Mouse (Mus musculus) heart, embryonic 16.5 days (tissue): ENCODE results near the gene Capn1. TPM values are rescaled to one million over a fixed set of nuclear protein-coding genes. Genes with fewer than 3 reads are reported as not detected.

ENCODE experiments used
- ATAC-seq: fragments of 200-750 bp; cut with Nextera tagmentation; replicated peaks from 2 replicates; pipeline ENCODE4 v1.8.0; 2017; ENCODE audit warnings: moderate number of reproducible peaks; ENCODE audit not compliant: insufficient read depth, low FRiP score; ENCODE audit errors: extremely low read depth
- H3K27ac ChIP-seq: fragments of 300-500 bp; sonication (generic); 2 replicates; pipeline ENCODE4 v1.5.1; 2014; ENCODE audit warnings: mild to moderate bottlenecking, low read length, control low read depth, moderate library complexity
- H3K27me3 ChIP-seq: fragments of 300-500 bp; sonication (generic); 2 replicates; pipeline ENCODE4 v1.6.1; 2014; ENCODE audit warnings: low read length, mixed read lengths; ENCODE audit not compliant: control insufficient read depth, insufficient read depth
- H3K36me3 ChIP-seq: fragments of 300-500 bp; sonication (generic); 2 replicates; pipeline ENCODE4 v1.6.1; 2014; ENCODE audit not compliant: control insufficient read depth, insufficient read depth
- H3K4me1 ChIP-seq: fragments of 300-500 bp; sonication (generic); 2 replicates; pipeline ENCODE4 v1.6.1; 2014; ENCODE audit warnings: low read length, mixed read lengths; ENCODE audit not compliant: control insufficient read depth, insufficient read depth
- H3K4me2 ChIP-seq: fragments of 300-500 bp; sonication (generic); 2 replicates; pipeline ENCODE4 v1.6.1; 2014; ENCODE audit warnings: low read depth, mild to moderate bottlenecking, control low read depth, low read length
- H3K4me3 ChIP-seq: fragments of 300-500 bp; sonication (generic); 2 replicates; pipeline ENCODE4 v1.5.1; 2014; ENCODE audit warnings: mild to moderate bottlenecking, control low read depth, low read length
- H3K9ac ChIP-seq: fragments of 300-500 bp; sonication (generic); 2 replicates; pipeline ENCODE4 v1.6.1; 2014; ENCODE audit warnings: low read length, control low read depth
- H3K9me3 ChIP-seq: fragments of 300-500 bp; sonication (generic); replicated peaks from 2 replicates; pipeline ENCODE4 v1.6.1; 2016; ENCODE audit warnings: low read length; ENCODE audit not compliant: control insufficient read depth
- WGBS: fragments of 180-500 bp; shearing (Covaris S2); extraction: QIAGEN DNeasy Blood & Tissue Kit; methylation state at CpG from one replicate; pipeline ENCODE4 v1.1.7; 2014; 5-methylcytosine and 5-hydroxymethylcytosine counted together
- polyA plus RNA-seq: library from polyadenylated mRNA; unstranded; fragments of >200 nt; fragmentation: Nextera tagmentation; extraction: Ambion mirVana; gene quantifications from 2 replicates; pipeline ENCODE4 v1.2.1, GENCODE M21; 2015

Gene Capn1
- polyA plus RNA-seq, 1 experiment from 2014 or later: 10.0 TPM

- Histone ChIP-seq H3K27me3 (no peaks in the 10 kb centered on the region), H3K36me3 (no peaks in the 10 kb centered on the region), H3K4me1 (peaks cover 2% of the 10 kb centered on the region; the same call in 1 of the 2 replicates), H3K9ac (no peak overlapping the region), H3K9me3 (no peaks in the 10 kb centered on the region), H3K4me3 (no peak overlapping the region), H3K27ac (no peak overlapping the region), H3K4me2 (no peak overlapping the region)
- WGBS: 72% methylated on average over 7 of the region's 7 CpGs
- ATAC-seq: no peak
These were observed 8.2 kb upstream of the Capn1 start for GRCm38 (mm10) chr19:6023930-6024329.

DNA sequence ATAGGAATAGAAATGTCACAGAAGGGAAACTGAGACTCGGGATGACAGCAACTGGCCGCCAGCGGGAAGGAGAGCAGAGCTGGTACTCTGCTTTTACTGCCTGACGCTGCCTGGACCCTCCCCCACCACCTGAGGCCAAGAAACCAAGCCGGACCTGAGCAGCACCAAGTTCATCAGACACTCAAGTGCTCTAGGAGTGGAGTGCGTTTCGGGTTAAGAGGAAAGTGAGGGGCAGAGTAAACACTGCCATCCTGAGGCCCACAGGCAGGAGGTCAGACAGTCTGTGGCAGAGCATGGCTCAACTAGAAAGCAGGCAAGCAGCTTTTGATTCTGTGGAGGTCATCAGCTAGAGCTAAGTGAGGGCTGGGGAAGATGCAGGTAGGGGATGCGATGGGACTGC, 7.4 kb upstream of the Capn1 start:
- no peaks in the 10 kb centered on the region for H3K27me3 ChIP-seq
- H3K4me3 ChIP-seq: no peak overlapping the region
- peaks cover 2% of the 10 kb centered on the region; the same call in 1 of the 2 replicates for H3K4me1 ChIP-seq
- WGBS: 50% methylated on average over 8 of the region's 8 CpGs
- no peak overlapping the region for H3K27ac ChIP-seq
- H3K9me3 ChIP-seq: no peaks in the 10 kb centered on the region
- ATAC-seq: no peak
- H3K36me3 ChIP-seq: no peaks in the 10 kb centered on the region
- H3K4me2 ChIP-seq: no peak overlapping the region
- no peak overlapping the region for H3K9ac ChIP-seq

DNA sequence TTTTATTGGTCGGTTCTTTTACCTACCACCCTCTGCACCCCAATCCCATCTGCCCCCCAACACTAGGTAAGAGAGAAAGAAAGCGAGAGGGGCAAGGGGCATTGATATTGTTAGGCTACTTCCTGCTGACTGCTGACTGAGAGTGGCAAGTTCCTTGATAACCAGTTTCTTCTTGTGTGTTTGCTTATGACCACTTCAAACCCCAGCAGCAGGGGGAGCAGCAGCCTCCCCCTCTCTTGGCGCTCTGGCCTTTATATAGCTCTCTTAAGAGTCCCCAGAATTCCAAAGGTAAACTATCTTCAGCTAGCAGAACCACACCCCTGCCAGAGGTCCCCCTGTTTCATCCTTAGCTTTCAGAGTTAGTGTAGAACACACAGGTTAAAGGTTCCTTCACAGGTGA, 4.6 kb upstream of the Capn1 start:
- H3K27ac ChIP-seq: no peak overlapping the region
- H3K27me3 ChIP-seq: no peaks in the 10 kb centered on the region
- H3K4me1 ChIP-seq: peaks cover 7% of the 10 kb centered on the region; the same call in 1 of the 2 replicates
- no peak overlapping the region for H3K4me2 ChIP-seq
- H3K4me3 ChIP-seq: no peak overlapping the region
- no peaks in the 10 kb centered on the region for H3K9me3 ChIP-seq
- no peaks in the 10 kb centered on the region for H3K36me3 ChIP-seq
- no peak for ATAC-seq
- H3K9ac ChIP-seq: no peak overlapping the region
- whole genome bisulfite sequencing: 38% methylated on average over 3 of the region's 3 CpGs

- ATAC-seq: no peak
- Histone ChIP-seq H3K27ac (no peak overlapping the region), H3K4me2 (no peak overlapping the region), H3K4me3 (no peak overlapping the region), H3K27me3 (no peaks in the 10 kb centered on the region), H3K9me3 (no peaks in the 10 kb centered on the region), H3K36me3 (no peaks in the 10 kb centered on the region), H3K4me1 (peaks cover 12% of the 10 kb centered on the region; the same call in 1 of the 2 replicates), H3K9ac (no peak overlapping the region)
- 31% methylated on average over 15 of the region's 15 CpGs for WGBS
These were observed 2.7 kb upstream of the Capn1 start for GRCm38 (mm10) chr19:6018142-6019089.

DNA sequence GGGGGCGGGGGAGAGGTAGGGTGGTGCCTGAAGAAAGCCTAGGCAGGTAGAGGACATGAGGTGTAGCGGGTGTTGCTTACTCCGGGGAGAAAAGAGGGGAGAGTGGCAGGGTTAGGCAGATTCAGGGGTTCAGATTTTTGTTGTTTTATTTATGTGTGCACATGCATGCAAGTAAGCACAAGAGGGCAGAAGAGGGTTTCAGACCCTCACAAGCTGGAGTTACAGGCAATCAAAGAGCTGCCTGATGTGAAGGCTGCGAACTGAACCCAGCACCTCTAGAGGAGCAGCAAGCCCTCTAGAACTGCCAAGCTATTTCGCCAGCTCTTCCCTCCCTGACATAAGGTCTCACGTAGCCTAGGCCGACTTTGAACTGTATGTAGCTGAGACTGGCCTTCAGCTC, 835 bp upstream of the Capn1 start:
- H3K9ac ChIP-seq: no peak overlapping the region
- 47% methylated on average over 7 of the region's 7 CpGs for WGBS
- ATAC-seq: no peak
- H3K36me3 ChIP-seq: no peaks in the 10 kb centered on the region
- no peaks in the 10 kb centered on the region for H3K27me3 ChIP-seq
- peaks cover 12% of the 10 kb centered on the region; the same call in 1 of the 2 replicates for H3K4me1 ChIP-seq
- no peak overlapping the region for H3K27ac ChIP-seq
- H3K4me3 ChIP-seq: no peak overlapping the region
- H3K4me2 ChIP-seq: no peak overlapping the region
- H3K9me3 ChIP-seq: no peaks in the 10 kb centered on the region

DNA sequence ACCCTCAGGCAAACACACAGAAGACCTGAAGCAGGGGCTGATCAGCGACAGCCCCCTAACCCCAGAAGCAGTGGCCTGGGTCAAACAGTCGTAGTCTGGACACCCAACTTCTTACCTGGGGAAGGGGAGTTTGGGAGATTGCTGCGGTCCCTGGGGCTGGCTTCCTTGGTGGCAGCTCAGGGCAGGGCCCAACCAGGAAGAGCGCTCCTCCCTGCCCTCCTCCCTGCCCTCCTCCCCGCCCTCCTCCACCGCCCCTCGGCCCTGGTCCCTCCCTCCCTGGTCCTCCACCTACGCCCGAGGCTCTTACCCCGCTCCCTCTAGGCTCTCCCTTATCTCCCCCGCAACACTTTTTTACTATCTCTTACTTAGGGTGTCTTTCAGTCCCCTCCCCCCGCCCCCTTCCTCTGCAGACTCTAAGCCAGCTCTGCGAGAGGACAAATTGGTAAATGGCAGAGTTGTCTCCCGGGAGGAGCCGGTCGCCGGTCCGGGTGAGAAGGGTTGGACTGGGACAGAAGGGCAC, 646 bp downstream of the Capn1 start:
- WGBS: 4% methylated on average over 13 of the region's 18 CpGs
- H3K9ac ChIP-seq: peak overlapping the region; percentile 74
- ATAC-seq: peak; percentile 79
- H3K4me2 ChIP-seq: peak overlapping the region; percentile 84
- H3K36me3 ChIP-seq: no peaks in the 10 kb centered on the region
- no peaks in the 10 kb centered on the region for H3K27me3 ChIP-seq
- peaks cover 10% of the 10 kb centered on the region; the same call in 1 of the 2 replicates for H3K4me1 ChIP-seq
- H3K4me3 ChIP-seq: peak overlapping the region; percentile 63
- peak overlapping the region; percentile 73 for H3K27ac ChIP-seq
- no peaks in the 10 kb centered on the region for H3K9me3 ChIP-seq

GRCm38 (mm10) chr19:6013691-6014090, 2.0 kb downstream of the Capn1 start:
- Histone ChIP-seq H3K4me2 (no peak overlapping the region), H3K27me3 (no peaks in the 10 kb centered on the region), H3K4me1 (peaks cover 10% of the 10 kb centered on the region; the same call in 1 of the 2 replicates), H3K9me3 (no peaks in the 10 kb centered on the region), H3K36me3 (no peaks in the 10 kb centered on the region), H3K27ac (no peak overlapping the region), H3K9ac (no peak overlapping the region), H3K4me3 (no peak overlapping the region)
- ATAC-seq: no peak
- 91% methylated on average over 10 of the region's 10 CpGs for WGBS

- Histone ChIP-seq H3K9me3 (no peaks in the 10 kb centered on the region), H3K9ac (no peak overlapping the region), H3K4me2 (no peak overlapping the region), H3K27me3 (no peaks in the 10 kb centered on the region), H3K4me3 (no peak overlapping the region), H3K36me3 (peaks cover 3% of the 10 kb centered on the region), H3K4me1 (no peaks in the 10 kb centered on the region; the same call in 1 of the 2 replicates), H3K27ac (no peak overlapping the region)
- WGBS: 79% methylated on average over 8 of the region's 8 CpGs
- no peak for ATAC-seq
These were observed 6.6 kb downstream of the Capn1 start for GRCm38 (mm10) chr19:6009137-6009536.

- Histone ChIP-seq H3K4me1 (no peaks in the 10 kb centered on the region), H3K4me3 (no peak overlapping the region), H3K4me2 (no peak overlapping the region), H3K36me3 (peaks cover 3% of the 10 kb centered on the region), H3K27ac (no peak overlapping the region), H3K27me3 (no peaks in the 10 kb centered on the region), H3K9me3 (no peaks in the 10 kb centered on the region), H3K9ac (no peak overlapping the region)
- no peak for ATAC-seq
- 86% methylated on average over 13 of the region's 13 CpGs for WGBS
These were observed 8.7 kb downstream of the Capn1 start for GRCm38 (mm10) chr19:6007013-6007412.
